Mouse (Mus musculus): ENCODE results near the gene Slc38a3.

Slc38a3 gene

DNA sequence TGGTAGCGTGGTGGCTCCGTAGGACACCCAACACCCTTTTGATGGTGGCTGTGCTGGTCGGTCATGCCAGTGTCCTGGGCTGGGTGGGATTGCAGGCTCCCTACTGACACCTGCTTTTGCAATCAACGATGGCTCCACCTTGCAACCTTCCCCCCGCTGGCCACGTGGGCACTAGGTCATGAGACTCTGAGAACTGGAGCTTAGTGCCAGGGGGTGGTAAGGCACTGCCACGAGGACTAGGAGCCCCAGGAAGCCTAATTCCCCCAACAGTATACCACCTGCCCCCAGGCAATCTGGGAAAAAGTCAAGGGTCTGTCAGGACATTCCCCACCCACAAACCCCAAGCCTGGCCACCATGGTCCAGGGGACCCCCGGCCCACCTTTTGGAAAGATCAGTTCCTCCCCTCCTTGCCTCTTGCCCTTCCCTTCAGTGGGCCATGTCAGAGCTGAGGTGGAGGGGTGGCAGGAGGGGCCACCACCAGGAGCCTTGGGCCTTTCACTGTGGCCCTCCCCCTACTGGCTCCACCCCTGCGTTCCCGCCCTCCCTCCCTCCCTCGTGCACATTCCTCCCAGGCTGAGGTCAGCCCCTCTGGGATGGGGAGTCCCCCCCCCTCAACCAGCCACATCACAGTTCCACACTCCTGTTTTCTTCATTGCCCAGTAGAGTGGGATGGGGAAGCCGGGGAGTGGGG lies 60.4 kb downstream of the Slc38a3 start, which contains the start of gene Sema3b:
TSS of gene Sema3b (minus strand) at position 489 of the 692 bp plus-strand sequence.
- TF ChIP-seq GATA4 (IDR thresholded peaks at IDR 0.05; ENCODE audit: insufficient replicate concordance, low read length): no peak

DNA sequence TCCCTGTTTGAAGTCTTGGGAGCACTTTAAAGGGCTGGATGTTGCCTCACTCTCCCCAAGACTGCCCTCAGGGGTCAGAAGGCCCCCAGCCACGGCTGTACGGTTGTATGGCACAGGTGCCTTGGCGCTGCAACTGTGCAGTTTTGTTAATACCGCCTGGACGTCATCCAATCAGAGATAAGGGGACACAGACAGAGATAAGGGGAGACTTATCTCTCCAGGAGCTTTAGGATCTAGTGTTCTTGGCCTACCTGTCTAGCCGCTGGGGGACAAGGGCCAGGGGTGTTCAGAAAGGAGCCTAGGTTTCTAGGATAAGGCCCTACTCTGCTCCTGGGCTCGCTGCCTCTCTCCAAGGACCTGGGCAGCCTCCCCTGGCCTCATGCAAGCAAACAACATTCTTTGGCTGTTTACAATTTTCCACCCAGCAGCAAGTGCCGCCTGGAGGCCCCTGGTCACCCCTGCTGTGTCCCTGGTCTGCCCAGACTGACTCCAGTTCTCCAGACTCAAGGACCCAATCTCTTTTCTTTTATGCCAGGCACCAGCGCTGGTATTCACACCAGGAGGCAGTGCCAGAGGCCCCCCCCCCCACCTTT lies 61.6 kb downstream of the Slc38a3 start:
- no peak for TF ChIP-seq GATA4 (IDR thresholded peaks at IDR 0.05; ENCODE audit: insufficient replicate concordance, low read length)

DNA sequence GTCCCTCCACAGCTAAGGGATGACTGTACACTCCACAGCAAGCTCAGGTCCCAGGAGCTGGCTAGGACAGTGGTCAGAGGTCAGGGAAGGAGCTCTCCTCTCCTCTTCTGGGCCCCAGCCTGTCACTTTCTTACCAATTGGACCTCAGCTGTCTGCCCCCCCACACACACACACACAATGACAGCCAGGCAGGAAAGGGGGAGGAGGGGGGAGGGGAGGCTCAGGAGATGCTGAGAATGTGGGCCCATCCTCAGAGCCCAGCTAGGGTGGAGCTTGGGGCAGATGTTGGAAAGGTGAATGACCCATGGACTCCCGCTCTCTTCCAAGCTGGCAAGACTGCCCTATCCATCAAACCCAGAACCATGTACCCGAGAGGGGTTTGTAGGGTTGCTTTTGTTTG lies 62.3 kb downstream of the Slc38a3 start:
- no peak for TF ChIP-seq GATA4 (IDR thresholded peaks at IDR 0.05; ENCODE audit: insufficient replicate concordance, low read length)

DNA sequence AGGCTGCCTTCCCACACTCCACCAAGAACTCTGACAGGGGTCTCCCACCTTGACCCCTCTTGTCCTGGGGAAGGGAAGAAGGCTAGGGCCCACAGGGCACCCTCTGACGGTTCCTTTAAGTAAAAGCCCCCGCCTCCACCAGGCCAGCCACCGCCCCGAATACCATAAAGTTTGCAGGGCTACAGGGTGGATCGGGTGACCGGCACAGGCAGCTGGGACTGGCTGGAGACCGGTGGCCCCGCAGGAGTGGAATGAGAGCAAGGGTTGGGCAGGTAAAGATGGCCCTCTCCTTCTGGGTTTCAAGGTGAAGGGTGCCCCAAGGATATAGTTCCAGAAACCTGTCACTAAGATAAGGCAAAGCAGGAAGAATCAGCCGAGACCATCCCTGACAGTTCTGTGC lies 62.7 kb downstream of the Slc38a3 start:
- no peak for TF ChIP-seq GATA4 (IDR thresholded peaks at IDR 0.05; ENCODE audit: insufficient replicate concordance, low read length)

DNA sequence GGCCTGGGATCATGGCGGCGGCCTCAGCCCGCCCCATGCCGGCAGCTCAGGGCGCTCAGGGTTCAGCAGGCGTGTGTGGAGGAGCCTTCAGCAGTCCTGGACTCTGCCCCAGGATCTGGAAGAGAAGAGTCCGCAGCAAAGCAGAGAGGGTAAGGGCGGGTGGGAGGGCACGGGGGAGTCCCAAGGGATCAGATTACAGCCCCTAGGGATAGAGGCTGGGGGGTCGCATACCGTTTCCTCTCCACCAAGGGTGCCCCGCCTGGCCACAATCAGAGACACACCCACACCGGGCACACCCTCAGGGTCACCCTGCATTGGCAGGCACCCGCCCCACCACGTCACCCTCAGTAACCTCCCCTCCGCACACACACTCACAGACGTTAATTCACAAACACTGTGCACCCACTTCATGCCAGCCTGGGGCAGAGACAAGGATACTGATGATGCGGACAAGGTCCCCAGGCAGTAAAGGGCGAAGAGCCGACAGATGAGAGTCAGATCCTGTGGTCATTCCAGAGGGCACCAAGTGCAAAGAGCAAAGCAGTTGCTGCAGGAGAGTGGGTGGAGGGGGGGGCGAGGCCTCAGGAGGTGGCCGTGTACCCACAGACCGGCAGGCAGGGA lies 64.2 kb downstream of the Slc38a3 start:
- no peak for TF ChIP-seq GATA4 (IDR thresholded peaks at IDR 0.05; ENCODE audit: insufficient replicate concordance, low read length)

DNA sequence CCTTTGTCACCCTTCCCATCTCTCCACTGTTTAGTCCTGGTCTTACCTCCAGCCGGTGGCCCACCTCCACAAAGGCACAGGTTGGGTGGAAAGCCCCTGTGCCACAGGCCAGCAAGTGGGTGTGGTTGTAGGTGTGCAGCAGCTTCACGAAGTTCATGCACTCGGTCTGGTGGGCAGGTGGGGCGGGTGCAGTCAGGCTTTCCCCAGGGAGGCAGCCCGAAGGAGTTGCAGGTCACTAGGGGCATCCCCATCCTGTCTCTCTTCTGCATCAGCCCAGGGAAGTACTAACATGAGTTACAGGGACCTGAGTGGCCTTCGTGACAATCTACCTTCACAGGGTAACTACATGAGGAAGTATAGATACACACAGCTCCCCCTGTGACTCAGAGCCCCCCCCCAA lies 66.1 kb downstream of the Slc38a3 start:
- TF ChIP-seq GATA4 (IDR thresholded peaks at IDR 0.05; ENCODE audit: insufficient replicate concordance, low read length): no peak

DNA sequence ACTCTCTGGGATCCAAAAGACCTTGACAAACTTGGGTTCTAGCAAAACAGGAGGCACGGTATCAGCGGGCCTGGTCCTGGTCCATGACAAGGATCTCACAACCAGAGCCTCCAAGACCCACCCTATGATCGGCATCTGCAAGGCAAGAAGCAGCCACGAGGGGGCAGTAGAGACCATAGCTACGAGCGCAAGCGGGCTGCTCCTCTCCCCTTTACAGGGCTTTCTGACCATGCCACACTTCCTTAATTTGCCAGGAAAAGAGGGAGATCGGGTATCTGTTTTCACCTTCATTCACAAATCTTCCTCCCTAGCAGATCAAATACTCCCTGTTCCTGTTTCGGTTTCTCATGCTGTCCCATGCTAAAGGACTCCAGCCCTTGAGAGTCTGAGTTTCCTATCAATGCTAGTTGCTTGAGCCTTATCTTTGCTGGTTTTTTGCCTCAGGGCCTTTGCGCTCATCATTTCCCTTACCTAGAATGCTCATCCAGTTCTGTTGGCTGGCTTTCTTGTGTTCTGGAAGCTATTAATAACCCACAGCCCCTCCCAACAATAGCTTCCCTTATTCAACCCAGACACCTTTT lies 67.2 kb downstream of the Slc38a3 start:
- no peak; the same call in 1 of the 2 replicates for TF ChIP-seq GATA4 (IDR thresholded peaks at IDR 0.05; ENCODE audit: insufficient replicate concordance, low read length)

DNA sequence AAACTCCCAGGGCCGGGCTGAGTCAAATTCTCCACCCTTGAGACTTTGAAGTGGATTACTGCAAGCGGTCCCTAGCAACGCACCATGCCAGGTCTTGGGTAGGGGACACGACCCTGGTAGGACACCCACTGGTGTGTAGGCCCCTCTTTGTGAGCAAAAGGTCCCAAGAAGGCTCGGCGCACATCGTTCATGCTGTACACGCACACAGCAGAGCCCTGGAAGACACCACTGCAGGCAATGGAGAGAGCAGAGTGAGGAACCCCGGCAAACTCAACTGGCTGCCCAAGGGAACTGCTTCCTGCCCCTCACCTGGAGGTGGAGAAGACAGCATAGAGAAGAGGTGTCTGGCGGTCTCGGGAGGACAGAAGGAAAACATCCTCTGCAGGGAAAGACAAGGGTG lies 68.1 kb downstream of the Slc38a3 start:
- TF ChIP-seq GATA4 (IDR thresholded peaks at IDR 0.05; ENCODE audit: insufficient replicate concordance, low read length): no peak

DNA sequence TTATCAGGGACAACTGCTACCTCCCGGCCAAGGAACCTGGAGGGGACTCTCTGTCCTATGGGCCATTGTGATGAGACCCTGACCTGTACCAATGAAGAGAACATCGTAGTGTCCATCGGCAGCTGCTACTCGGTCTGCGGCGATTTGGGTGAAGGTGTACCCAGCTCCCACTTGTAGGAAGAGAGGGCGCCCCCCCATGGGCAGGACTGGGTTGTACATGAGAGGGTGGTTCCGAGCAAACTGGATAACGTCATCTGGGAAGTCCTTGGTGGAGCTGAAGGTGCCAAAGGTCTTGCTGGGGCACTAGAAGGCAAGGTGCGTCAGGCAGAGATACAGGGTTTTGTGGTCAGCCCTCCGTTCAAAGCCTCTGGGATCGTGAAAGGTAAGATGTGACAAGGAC lies 68.6 kb downstream of the Slc38a3 start:
- TF ChIP-seq GATA4 (IDR thresholded peaks at IDR 0.05; ENCODE audit: insufficient replicate concordance, low read length): no peak
